Mouse (Mus musculus) hindlimb bud, embryonic 11.5 days (tissue): Measurements from ENCODE around the gene Ankrd23.

Source experiments
- DNase-seq: peaks from one replicate; pipeline ENCODE4 v3.0.0-alpha.2; 2012; ENCODE audit warnings: low read depth, low spot score; ENCODE audit errors: extremely low spot score

The Ankrd23 gene

GRCm38 (mm10) chr1:36523332-36524013 is 13.2 kb downstream of the Ankrd23 start:
- no peak for DNase-seq

- no peak for DNase-seq
Measured at GRCm38 (mm10) chr1:36522210-36522609, 14.5 kb downstream of the Ankrd23 start.

GRCm38 (mm10) chr1:36519626-36520025 is 17.1 kb downstream of the Ankrd23 start:
- no peak for DNase-seq

- no peak for DNase-seq
Measured at GRCm38 (mm10) chr1:36518259-36518658, 18.4 kb downstream of the Ankrd23 start.

GRCm38 (mm10) chr1:36513718-36514117 is 23.0 kb downstream of the Ankrd23 start:
- no peak for DNase-seq

- DNase-seq = no peak
Measured at GRCm38 (mm10) chr1:36513310-36513709, 23.4 kb downstream of the Ankrd23 start.

- no peak for DNase-seq
Measured at GRCm38 (mm10) chr1:36512966-36513280, 23.8 kb downstream of the Ankrd23 start.

- DNase-seq = no peak
Measured at GRCm38 (mm10) chr1:36512089-36512965, 24.4 kb downstream of the Ankrd23 start.

- peak; percentile 80 for DNase-seq
Measured at GRCm38 (mm10) chr1:36511289-36512021, 25.2 kb downstream of the Ankrd23 start, which contains the start of gene Cnnm3. Gene Cnnm3, plus strand, starts transcription at chr1:36511867.

- no peak for DNase-seq
Measured at GRCm38 (mm10) chr1:36508238-36508637, 28.4 kb downstream of the Ankrd23 start.

GRCm38 (mm10) chr1:36501261-36501660 is 35.4 kb downstream of the Ankrd23 start:
- DNase-seq = peak; percentile 66

- DNase-seq = no peak
Measured at GRCm38 (mm10) chr1:36497312-36497711, 39.4 kb downstream of the Ankrd23 start.

- DNase-seq = no peak
Measured at GRCm38 (mm10) chr1:36496719-36497118, 40.0 kb downstream of the Ankrd23 start.

- no peak for DNase-seq
Measured at GRCm38 (mm10) chr1:36493299-36493698, 43.4 kb downstream of the Ankrd23 start.

GRCm38 (mm10) chr1:36492416-36493139 is 44.1 kb downstream of the Ankrd23 start:
- DNase-seq = no peak

GRCm38 (mm10) chr1:36489661-36490060 is 47.0 kb downstream of the Ankrd23 start:
- DNase-seq = no peak

GRCm38 (mm10) chr1:36487111-36487510 is 49.6 kb downstream of the Ankrd23 start:
- no peak for DNase-seq

GRCm38 (mm10) chr1:36485080-36485479 is 51.6 kb downstream of the Ankrd23 start:
- no peak for DNase-seq

- DNase-seq = no peak
Measured at GRCm38 (mm10) chr1:36483825-36484224, 52.9 kb downstream of the Ankrd23 start.
